Mouse (Mus musculus) adrenal gland, postnatal 25 days (tissue): ENCODE results near the gene Drg2. TPM values are rescaled to one million over a fixed set of nuclear protein-coding genes. Genes with fewer than 3 reads are reported as not detected.
"Not testable (repeated sequence)": the region's sequence is repeated elsewhere in the genome, so short reads cannot be mapped to it uniquely, and the experiment has no call there.

Experiments
- DNase-seq: peaks from one replicate; pipeline ENCODE4 v3.0.0; 2021; ENCODE audit warnings: mixed read lengths
- long read RNA-seq: library from polyadenylated mRNA; stranded (forward); transcript quantifications from one replicate; pipeline ENCODE4 v2.0.0, GENCODE M21; 2021
- total RNA-seq: library from RNA; stranded (reverse); gene quantifications from 2 replicates; pipeline ENCODE4 v1.2.3, GENCODE M21; 2021

Drg2 gene
- 68.9 and 70.1 TPM in 2 replicates for total RNA-seq
- long read RNA-seq, transcript Drg2-201 (13 exons, 1,788 nt) = major isoform, 84 of 93 reads
- long read RNA-seq, partial matches to known transcripts = 2 of 93 reads
- long read RNA-seq, other reads (novel, unspliced or antisense) = 7 of 93 reads

DNA sequence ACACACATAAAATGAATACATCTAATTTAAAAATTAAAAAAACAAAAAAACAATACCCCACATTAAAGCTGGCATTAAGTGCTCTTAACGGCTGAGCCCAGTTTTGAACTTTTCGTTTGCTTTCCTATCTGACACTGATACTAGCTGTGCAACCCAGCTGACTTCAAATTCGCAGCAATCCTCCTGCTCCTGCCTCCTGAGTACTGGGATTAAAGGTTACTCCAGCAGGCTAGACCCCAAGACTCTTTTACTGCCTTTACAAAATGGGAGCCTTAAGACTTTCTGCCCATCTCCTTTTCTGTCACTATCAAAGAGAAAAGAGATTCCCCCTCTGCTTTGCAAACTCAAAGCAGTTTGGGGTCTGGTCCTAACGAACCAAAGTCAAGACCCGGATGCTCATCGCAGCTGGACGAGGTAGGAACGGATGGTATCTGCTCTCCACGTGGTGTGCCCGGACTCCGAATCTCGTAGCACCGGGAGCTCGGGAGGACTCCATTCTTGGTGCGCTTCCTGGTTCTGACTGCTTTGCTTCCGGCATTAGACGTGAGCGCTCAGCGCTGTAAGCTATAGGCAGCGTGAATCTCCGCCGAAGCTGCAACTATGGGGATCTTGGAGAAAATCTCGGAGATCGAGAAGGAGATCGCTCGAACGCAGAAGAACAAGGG, at the start of gene Drg2:
Drg2 (plus strand) TSS at position 512 of the 665 bp plus-strand sequence.
- DNase-seq = peak; percentile 84

- no peak for DNase-seq
These were observed 47.8 kb upstream of the Drg2 start for GRCm38 (mm10) chr11:60406606-60407005.

DNA sequence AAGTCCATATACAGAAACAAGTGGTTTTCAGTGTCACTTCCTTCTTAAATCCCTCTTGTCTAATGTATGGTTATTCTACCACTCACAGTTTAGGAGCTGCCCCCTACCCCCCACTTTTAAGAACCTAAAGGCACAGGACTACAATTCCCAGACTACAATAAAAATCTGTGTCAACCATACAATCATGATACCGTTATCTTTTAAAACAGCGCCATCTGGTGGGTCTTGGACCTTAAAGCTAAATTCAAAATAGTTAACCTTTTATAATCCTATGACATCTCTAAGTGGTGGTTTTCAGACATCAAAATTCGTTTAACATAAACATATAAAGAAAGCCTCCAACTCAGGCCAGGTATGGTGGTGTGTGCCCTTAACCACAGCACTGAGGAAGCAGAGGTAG, 42.2 kb upstream of the Drg2 start:
- peak; percentile 46 for DNase-seq

DNA sequence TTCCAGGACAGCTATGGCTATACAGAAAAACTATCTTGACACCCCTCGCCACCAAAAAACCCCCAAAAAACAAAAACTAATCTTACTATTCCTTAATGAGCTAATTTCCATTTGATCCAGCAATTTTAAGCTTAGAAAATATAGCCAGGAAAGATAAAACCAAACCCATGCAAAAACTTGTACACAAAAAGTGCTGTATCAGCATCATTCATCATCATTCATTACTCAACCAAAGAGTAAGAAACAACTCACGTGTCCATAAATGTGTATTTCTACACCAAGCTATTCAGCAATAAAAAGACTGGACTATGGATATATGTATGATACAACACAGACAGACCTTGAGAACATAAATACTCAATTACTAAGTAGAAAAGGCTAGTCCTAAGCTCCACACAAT, 41.5 kb upstream of the Drg2 start:
- no peak for DNase-seq

DNA sequence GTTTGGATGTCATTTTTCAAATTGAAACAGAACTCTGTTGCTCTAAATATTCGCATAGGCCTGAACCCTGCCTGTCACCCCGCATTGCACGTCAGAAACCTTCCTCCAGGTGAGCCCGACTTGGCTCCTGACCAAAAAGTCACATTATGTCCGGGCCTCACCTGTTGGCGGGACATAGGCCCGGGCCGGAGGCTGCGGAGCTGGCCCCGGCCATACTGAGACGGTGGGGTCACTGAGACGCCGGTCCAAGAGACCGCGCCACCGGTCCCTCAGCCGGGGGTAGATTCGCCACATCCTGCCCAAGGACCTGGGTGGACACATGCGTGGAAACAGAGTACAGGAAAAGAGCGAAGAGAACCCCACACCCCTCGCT, 37.8 kb upstream of the Drg2 start:
- no peak for DNase-seq

- DNase-seq = peak; percentile 98
These were observed 37.3 kb upstream of the Drg2 start, which contains the start of gene Gid4 for GRCm38 (mm10) chr11:60416963-60417716. Gene Gid4, plus strand, starts transcription at chr11:60417145.

DNA sequence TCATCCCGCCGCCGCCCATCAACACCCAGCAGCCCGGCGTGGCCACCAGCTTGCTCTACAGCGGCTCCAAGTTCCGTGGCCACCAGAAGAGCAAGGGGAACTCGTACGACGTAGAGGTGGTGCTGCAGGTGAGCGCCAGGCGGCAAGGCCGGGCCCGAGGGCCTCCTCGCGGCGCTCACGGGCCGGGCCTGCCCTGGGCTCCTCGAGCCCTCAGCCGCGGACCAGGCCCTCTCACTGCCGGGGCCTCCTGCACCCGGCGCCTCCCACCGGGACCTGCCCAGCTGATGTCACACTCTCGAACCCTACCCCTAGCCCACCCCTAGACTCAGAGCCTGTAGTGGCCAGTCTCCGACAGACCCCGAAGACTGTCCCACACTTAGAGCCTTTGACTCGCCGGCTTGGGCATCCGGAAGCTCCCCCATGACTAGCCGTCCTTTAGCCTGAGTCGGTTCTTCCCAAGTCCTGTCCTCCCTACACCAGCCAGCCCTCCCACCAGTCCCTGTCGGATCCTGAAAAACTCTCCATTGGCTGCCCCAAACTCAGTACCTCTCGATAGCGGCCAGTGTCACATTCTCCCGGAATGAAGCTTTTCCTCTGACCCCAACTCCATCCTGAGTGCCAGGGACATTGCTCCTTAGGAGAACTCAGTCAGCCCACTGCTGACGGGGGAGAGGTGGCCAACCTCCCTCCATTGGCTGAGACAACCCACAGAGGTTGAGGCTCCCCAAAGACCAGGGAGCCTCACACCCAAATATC, 36.5 kb upstream of the Drg2 start, which contains the start of gene Atpaf2:
Atpaf2 (minus strand) TSS at position 741 of the 756 bp plus-strand sequence.
- no peak for DNase-seq

DNA sequence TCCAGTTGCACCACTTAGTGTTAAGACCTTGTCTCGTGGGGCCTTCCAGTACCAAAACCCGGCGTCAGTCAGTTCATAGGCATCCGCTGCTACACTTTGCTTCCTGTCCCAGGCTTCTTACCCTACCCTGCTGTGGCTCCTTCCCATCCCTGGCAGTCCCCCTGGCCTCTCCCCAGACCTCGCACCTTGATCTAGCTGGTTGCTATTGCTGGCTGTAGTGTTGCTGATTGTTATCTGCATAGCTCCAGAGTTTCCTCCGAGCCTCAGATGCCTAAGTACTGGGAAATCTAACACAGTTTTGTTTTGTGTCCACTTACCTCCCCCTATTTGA, 36.0 kb upstream of the Drg2 start:
- no peak for DNase-seq

- DNase-seq = no peak
These were observed 32.2 kb upstream of the Drg2 start for GRCm38 (mm10) chr11:60422046-60422668.

- DNase-seq = no peak
These were observed 31.4 kb upstream of the Drg2 start for GRCm38 (mm10) chr11:60423006-60423405.

GRCm38 (mm10) chr11:60426417-60426816, 28.0 kb upstream of the Drg2 start:
- no peak for DNase-seq

DNA sequence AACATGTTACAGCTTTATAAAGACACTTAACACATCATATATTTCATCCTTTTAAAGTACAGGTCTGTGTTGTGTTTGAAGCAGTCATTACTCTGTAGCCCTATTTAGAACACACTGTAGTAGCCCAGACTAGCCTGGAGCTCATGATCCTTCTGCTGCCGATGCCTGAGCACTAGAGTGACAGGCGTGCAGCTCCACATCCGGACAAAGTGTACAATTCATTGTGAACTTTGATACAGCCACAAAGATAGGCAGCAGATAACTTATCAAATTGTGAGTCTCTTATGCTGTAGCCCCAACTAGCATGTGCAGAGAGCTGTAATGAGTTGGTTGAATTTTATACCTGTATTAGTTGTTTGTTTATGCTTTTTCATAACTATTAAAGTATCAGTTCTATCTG, 26.8 kb upstream of the Drg2 start:
- DNase-seq = no peak

- no peak for DNase-seq
These were observed 20.9 kb upstream of the Drg2 start for GRCm38 (mm10) chr11:60433501-60433900.

- no peak for DNase-seq
These were observed 19.3 kb upstream of the Drg2 start for GRCm38 (mm10) chr11:60435133-60435532.

GRCm38 (mm10) chr11:60436618-60437017, 17.8 kb upstream of the Drg2 start:
- peak; percentile 9 for DNase-seq

DNA sequence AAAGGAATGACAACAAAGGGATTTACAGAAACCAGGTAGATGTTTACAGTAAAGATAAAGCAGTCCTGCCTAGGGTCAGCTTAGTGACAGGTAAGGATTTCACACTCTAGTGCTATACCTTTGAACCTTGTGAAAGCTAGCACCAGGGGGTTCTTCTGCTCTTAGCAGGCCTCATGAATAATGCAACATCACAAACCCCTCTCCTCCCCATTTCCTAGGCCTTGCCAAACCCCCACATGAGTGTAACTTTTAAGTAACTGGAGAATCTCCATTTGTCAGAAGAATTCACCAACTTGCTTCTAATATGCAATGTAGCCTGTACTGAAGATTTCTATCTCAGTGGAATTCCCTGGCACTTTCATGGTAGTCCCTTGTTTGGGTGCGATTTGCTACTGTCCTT, 14.8 kb upstream of the Drg2 start:
- DNase-seq = not testable (repeated sequence)

GRCm38 (mm10) chr11:60440176-60440575, 14.2 kb upstream of the Drg2 start:
- no peak for DNase-seq

GRCm38 (mm10) chr11:60442896-60443295, 11.5 kb upstream of the Drg2 start:
- DNase-seq = no peak

- no peak for DNase-seq
These were observed 10.4 kb upstream of the Drg2 start for GRCm38 (mm10) chr11:60444007-60444406.

DNA sequence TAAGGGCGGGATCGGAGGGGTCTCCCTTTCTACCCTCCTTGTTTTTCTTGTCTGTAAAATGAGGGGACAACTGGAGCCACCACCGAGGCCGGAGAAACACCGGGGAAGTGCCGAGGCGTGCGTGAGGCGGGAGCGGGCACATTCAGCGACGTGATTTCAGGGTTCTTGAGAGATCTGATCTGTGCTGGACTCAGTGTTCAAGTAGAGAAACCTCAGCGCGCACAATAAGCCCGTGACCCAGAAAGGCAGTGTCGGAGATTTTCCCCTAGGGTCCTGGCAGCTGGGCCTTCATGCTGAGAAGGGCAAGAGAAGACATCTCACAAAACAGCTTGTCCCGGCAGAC, 325 bp downstream of the Drg2 start:
- DNase-seq = no peak

DNA sequence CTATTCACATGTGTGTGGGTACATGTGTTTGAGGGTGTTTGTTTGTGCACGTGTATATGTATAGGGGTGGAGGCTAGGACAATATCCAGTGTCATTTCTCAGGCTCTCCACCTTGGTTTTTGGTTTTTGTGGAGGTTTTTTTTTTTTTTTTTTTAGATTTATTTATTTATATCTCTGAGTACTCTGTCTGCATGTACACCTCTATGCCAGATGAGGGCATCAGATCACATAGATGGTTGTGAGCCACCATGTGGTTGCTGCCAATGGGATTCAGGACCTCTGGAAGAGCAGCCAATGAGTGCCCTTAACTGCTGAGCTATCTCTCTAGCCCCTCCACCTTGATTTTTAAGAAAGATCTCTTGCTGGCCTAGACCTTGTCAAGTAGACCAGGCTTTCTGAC, 3.6 kb downstream of the Drg2 start:
- no peak for DNase-seq

GRCm38 (mm10) chr11:60465943-60466380, 11.6 kb downstream of the Drg2 start:
- peak; percentile 43 for DNase-seq

- no peak for DNase-seq
These were observed 14.6 kb downstream of the Drg2 start, which contains the start of gene Myo15 for GRCm38 (mm10) chr11:60469039-60469438. Gene Myo15, plus strand, starts transcription at chr11:60469339.
